Mouse (Mus musculus) heart, embryonic 13.5 days (tissue): Measurements from ENCODE around the gene Snx29. TPM values are rescaled to one million over a fixed set of nuclear protein-coding genes. Genes with fewer than 3 reads are reported as not detected.
"Not testable (repeated sequence)": the region's sequence is repeated elsewhere in the genome, so short reads cannot be mapped to it uniquely, and the experiment has no call there.

ENCODE experiments used
- ATAC-seq: fragments of 200-750 bp; cut with Nextera tagmentation; 2 replicates; pipeline ENCODE4 v1.8.0; 2017; ENCODE audit warnings: moderate TSS enrichment; ENCODE audit not compliant: insufficient number of reproducible peaks, low FRiP score, low TSS enrichment; ENCODE audit errors: extremely low read depth
- H3K27ac ChIP-seq: fragments of 300-500 bp; sonication (generic); replicated peaks from 2 replicates; pipeline ENCODE4 v1.5.1; 2015; ENCODE audit warnings: moderate library complexity, mild to moderate bottlenecking, inconsistent platforms
- H3K27me3 ChIP-seq: fragments of 300-500 bp; sonication (generic); replicated peaks from 2 replicates; pipeline ENCODE4 v1.6.1; 2015; ENCODE audit warnings: mild to moderate bottlenecking, inconsistent platforms
- H3K36me3 ChIP-seq: fragments of 300-500 bp; sonication (generic); 2 replicates; pipeline ENCODE4 v1.6.1; 2015; ENCODE audit warnings: mild to moderate bottlenecking, inconsistent platforms
- H3K4me1 ChIP-seq: fragments of 300-500 bp; sonication (generic); 2 replicates; pipeline ENCODE4 v1.6.1; 2015; ENCODE audit warnings: inconsistent platforms
- H3K4me2 ChIP-seq: fragments of 300-500 bp; sonication (generic); 2 replicates; pipeline ENCODE4 v1.6.1; 2015; ENCODE audit warnings: inconsistent platforms, mild to moderate bottlenecking, moderate library complexity
- H3K4me3 ChIP-seq: fragments of 300-500 bp; sonication (generic); 2 replicates; pipeline ENCODE4 v1.5.1; 2015; ENCODE audit warnings: moderate library complexity, mild to moderate bottlenecking, inconsistent platforms
- H3K9ac ChIP-seq: fragments of 300-500 bp; sonication (generic); 2 replicates; pipeline ENCODE4 v1.6.1; 2015; ENCODE audit warnings: inconsistent platforms, mild to moderate bottlenecking, moderate library complexity
- H3K9me3 ChIP-seq: fragments of 300-500 bp; sonication (generic); 2 replicates; pipeline ENCODE4 v1.6.1; 2016; ENCODE audit warnings: inconsistent platforms
- WGBS: fragments of 180-500 bp; shearing (Covaris S2); methylation state at CpG from one replicate; pipeline ENCODE4 v1.1.7; 2015; ENCODE audit warnings: mixed read lengths; 5-methylcytosine and 5-hydroxymethylcytosine counted together
- polyA plus RNA-seq: library from polyadenylated mRNA; unstranded; fragments of >200 nt; fragmentation: Nextera tagmentation; extraction: Ambion mirVana; gene quantifications from 2 replicates; pipeline ENCODE4 v1.2.1, GENCODE M21; 2015

Gene Snx29
- polyA plus RNA-seq, 1 experiment from 2014 or later, result 6.0 TPM

DNA sequence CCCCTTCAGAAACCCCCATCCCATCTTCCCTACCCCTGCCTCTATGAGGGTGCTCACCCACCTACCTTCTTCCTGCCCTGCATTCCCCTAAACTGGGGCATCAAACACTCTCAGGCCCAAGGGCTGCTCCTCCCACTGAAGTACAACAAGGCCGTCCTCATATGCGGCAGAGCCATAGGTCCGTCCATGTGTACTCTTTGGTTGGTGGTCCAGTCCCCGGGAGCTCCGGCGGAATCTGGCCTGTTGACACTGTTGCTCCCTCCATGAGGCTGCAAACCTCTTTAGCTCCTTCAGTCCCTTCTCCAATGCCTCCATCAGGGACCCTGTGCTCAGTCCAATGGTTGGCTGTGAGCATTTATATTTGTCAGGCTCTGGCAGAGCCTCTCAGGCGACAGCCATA lies 219.1 kb downstream of the Snx29 start:
- Histone ChIP-seq H3K4me1 (peaks cover 31% of the 10 kb centered on the region), H3K27me3 (no peaks in the 10 kb centered on the region), H3K27ac (no peak overlapping the region), H3K4me3 (no peak overlapping the region), H3K9ac (no peak overlapping the region), H3K4me2 (no peak overlapping the region), H3K9me3 (no peaks in the 10 kb centered on the region), H3K36me3 (no peaks in the 10 kb centered on the region)
- no peak for ATAC-seq
- 79% methylated on average over 7 of the region's 7 CpGs for WGBS

DNA sequence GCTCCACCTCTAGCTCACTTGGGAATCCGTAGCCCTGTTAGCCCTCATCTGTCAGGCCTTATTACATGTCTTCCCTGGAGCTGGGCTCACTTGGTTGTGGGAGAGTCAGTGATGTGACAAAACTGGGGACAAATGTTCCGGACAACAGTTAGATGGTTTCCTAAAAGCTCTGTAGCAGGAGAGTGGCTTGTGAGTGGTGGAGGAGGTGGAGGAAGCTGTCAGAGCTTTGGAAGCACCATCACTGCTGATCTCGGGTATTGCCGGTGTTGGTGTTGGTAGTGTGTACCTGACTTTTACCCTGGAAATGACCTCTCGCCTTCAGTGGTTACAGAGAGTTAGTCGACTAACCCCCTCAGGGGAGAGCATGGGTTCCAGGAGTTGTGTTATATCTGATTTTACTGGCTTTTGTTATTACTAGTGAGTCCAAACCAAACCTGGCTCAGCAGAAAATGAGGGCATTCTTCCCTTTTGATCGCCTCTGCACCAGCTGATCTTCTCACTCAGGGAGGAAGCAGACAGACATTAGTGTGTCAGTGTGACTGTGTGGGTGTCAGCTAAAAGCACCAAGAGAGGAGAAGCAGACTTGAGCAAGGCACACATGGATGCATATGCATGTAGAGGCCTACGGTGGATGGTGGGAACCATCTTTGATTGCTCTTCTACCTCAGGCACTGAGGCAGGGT lies 227.5 kb downstream of the Snx29 start:
- H3K27ac ChIP-seq, result no peak overlapping the region
- no peaks in the 10 kb centered on the region for H3K4me1 ChIP-seq
- H3K36me3 ChIP-seq, result no peaks in the 10 kb centered on the region
- no peaks in the 10 kb centered on the region for H3K27me3 ChIP-seq
- WGBS, result 78% methylated on average over 8 of the region's 8 CpGs
- no peak overlapping the region for H3K4me3 ChIP-seq
- ATAC-seq, result no peak
- no peak overlapping the region for H3K9ac ChIP-seq
- H3K4me2 ChIP-seq, result no peak overlapping the region
- no peaks in the 10 kb centered on the region for H3K9me3 ChIP-seq

DNA sequence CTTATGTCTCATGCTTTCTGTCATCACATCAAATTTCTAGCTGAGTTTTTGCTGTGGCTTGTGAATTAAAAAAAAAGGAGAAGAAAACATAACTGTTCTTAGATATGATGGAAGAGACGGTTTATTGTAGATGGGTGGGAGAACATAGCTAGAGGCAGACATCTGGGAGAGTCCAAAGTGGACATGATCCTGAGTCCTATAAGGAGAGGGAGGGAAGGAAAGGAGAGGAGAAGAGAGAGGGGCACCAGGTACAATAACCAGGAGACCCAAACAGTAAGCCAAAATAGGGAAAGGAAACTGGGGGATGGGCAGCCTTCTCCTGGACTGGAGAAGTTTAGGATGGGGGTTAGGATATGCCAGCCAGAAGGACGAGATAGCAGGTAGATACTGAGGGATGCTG lies 239.0 kb downstream of the Snx29 start:
- H3K4me2 ChIP-seq, result no peak overlapping the region
- no peak overlapping the region for H3K27ac ChIP-seq
- no peaks in the 10 kb centered on the region for H3K27me3 ChIP-seq
- no peak overlapping the region for H3K4me3 ChIP-seq
- peaks cover 5% of the 10 kb centered on the region for H3K4me1 ChIP-seq
- no peaks in the 10 kb centered on the region for H3K36me3 ChIP-seq
- H3K9me3 ChIP-seq, result no peaks in the 10 kb centered on the region
- 68% methylated on average over 2 of the region's 2 CpGs for WGBS
- H3K9ac ChIP-seq, result no peak overlapping the region
- no peak for ATAC-seq

DNA sequence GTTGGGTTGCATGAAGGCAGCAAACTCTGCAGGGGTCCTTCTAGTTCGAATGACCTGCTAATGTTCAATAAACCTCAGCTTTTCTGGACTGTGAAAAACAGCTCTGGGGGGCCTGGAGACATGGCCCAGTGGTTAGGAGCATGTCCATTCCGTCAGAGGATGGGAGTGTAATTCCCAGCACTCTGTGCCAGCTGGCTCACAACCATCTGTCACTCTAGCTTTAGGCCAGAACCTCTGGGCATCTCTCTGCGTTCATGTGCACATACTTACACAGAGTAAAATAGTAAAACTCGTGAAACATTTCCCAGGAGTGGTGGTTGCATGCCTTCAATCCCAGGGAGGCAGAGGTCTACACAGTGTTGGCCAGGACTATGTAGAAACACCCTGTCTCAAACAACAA lies 241.1 kb downstream of the Snx29 start:
- no peak for ATAC-seq

DNA sequence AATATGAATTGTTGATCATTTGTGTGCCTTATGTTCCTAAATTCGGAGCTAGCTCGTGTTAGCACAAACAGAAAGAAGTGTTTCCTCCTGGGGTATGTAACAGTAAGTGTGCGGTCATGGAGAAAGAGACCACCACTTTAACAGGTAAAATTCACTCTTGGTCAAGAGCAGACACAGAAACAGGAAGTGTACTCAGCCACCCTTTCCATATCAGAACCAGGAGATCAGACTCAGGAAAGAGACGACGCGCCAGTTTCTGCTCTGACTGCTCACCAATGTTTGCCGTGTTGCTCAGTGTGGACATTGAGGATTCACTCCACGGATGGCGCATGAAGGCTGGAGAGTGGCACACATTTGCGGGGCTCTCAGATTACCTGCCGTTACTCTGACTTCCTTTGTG lies 242.4 kb downstream of the Snx29 start:
- Histone ChIP-seq H3K4me3 (no peak overlapping the region), H3K9ac (no peak overlapping the region), H3K9me3 (no peaks in the 10 kb centered on the region), H3K27ac (no peak overlapping the region), H3K4me2 (no peak overlapping the region), H3K27me3 (no peaks in the 10 kb centered on the region), H3K36me3 (no peaks in the 10 kb centered on the region), H3K4me1 (peaks cover 5% of the 10 kb centered on the region; the same call in 1 of the 2 replicates)
- 64% methylated on average over 11 of the region's 11 CpGs for WGBS
- no peak for ATAC-seq

More for the DNA sequence above, 241.1 kb downstream of the Snx29 start:
- Histone ChIP-seq H3K27ac (no peak overlapping the region), H3K27me3 (no peaks in the 10 kb centered on the region), H3K9me3 (no peaks in the 10 kb centered on the region), H3K4me3 (no peak overlapping the region), H3K9ac (no peak overlapping the region), H3K36me3 (no peaks in the 10 kb centered on the region), H3K4me1 (peaks cover 5% of the 10 kb centered on the region; the same call in 1 of the 2 replicates), H3K4me2 (no peak overlapping the region)
- 61% methylated on average over 4 of the region's 4 CpGs for WGBS

DNA sequence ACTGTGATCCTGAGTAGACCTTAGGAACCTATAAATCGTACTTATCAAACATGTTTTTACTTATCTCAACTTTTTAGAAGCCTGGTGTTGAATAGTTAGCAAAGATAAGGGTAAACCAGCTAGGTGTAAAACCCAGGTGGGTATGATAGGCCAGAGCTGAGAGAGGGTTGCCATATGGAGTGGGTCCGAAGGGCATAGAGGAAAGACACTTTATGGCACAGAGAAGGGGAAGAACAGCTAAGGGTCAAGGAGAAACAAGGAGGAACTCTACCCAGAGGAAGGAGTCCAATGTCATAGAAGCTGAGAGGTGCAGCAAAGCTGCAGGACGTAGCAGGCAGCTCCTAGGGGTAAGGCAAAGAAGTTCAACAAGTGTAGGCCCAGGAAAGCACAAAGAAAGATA lies 244.9 kb downstream of the Snx29 start:
- no peaks in the 10 kb centered on the region for H3K9me3 ChIP-seq
- no peak overlapping the region for H3K4me2 ChIP-seq
- peaks cover 9% of the 10 kb centered on the region; the same call in 1 of the 2 replicates for H3K36me3 ChIP-seq
- H3K4me3 ChIP-seq, result no peak overlapping the region
- peaks cover 5% of the 10 kb centered on the region; the same call in 1 of the 2 replicates for H3K4me1 ChIP-seq
- WGBS, result 61% methylated on average over 3 of the region's 3 CpGs
- no peaks in the 10 kb centered on the region for H3K27me3 ChIP-seq
- ATAC-seq, result no peak
- no peak overlapping the region for H3K9ac ChIP-seq
- no peak overlapping the region for H3K27ac ChIP-seq

DNA sequence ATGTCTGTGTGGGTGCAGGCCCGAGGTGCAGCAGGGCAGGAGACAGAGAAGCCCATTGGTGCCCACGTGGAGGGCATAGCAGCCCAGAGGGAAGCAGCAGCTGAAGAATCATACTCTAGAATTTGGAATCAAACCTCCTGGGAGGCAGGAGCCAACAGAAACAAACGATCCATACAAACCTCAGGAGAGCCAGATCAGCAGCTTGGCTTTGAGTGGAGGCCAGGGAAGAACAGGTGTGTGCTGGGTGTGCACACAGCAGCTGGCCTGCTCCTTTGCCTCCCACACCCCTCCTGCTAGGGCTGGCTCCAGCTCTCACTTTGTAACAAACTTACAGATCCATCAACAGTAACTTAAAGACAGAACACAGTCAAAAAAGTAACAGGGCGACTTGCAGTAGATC lies 245.4 kb downstream of the Snx29 start:
- Histone ChIP-seq H3K27ac (no peak overlapping the region), H3K4me2 (no peak overlapping the region), H3K4me3 (no peak overlapping the region), H3K36me3 (peaks cover 11% of the 10 kb centered on the region; the same call in 1 of the 2 replicates), H3K4me1 (peaks cover 5% of the 10 kb centered on the region; the same call in 1 of the 2 replicates), H3K9ac (no peak overlapping the region), H3K9me3 (no peaks in the 10 kb centered on the region), H3K27me3 (no peaks in the 10 kb centered on the region)
- 77% methylated on average over 4 of the region's 4 CpGs for WGBS
- no peak for ATAC-seq

DNA sequence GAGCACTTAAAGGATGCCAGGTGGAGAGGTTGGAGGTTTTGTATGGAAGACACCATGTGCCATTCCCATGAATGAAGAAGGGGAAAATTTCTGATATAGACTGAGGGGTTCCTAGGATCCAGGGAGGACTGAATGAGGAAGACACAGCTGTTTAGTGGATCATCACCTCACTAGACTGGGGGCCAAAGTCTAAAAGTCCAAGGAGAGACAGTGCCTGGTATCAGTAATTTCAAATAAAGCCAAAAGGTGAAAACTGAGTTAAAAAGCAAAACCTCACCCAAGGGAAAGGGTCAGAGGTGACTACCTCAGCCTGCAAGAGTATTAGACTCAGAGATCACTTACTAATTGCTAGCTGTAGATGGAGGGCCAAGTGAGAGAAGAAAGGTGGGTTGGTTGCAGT lies 245.9 kb downstream of the Snx29 start:
- Histone ChIP-seq H3K4me2 (no peak overlapping the region), H3K9me3 (no peaks in the 10 kb centered on the region), H3K36me3 (peaks cover 11% of the 10 kb centered on the region; the same call in 1 of the 2 replicates), H3K27ac (no peak overlapping the region), H3K27me3 (no peaks in the 10 kb centered on the region), H3K4me1 (peaks cover 5% of the 10 kb centered on the region; the same call in 1 of the 2 replicates), H3K4me3 (no peak overlapping the region), H3K9ac (no peak overlapping the region)
- no peak for ATAC-seq

DNA sequence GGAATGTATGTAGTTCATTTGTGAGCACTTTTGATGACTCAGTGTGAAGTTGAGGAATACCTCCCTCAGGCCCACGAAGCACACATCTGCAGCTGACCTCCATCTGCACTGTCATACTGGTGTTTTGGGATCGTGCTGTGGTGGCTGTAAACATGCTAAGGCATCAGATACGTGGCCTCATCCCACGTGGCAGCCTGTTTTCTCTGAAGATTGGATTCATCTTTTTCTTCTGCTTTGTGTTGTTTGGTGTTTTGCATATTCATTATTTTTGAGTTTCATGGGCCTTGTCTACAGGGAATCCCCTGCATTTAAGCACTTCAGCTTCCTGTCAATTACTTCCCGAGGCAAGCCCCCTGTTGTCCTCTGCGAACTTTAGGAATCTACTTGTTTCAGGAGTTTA lies 246.4 kb downstream of the Snx29 start:
- H3K27ac ChIP-seq, result no peak overlapping the region
- H3K9me3 ChIP-seq, result no peaks in the 10 kb centered on the region
- no peak overlapping the region for H3K4me3 ChIP-seq
- H3K4me1 ChIP-seq, result peaks cover 5% of the 10 kb centered on the region; the same call in 1 of the 2 replicates
- no peaks in the 10 kb centered on the region for H3K27me3 ChIP-seq
- H3K36me3 ChIP-seq, result peaks cover 11% of the 10 kb centered on the region; the same call in 1 of the 2 replicates
- H3K9ac ChIP-seq, result no peak overlapping the region
- no peak for ATAC-seq
- WGBS, result 75% methylated on average over 6 of the region's 6 CpGs
- no peak overlapping the region for H3K4me2 ChIP-seq

DNA sequence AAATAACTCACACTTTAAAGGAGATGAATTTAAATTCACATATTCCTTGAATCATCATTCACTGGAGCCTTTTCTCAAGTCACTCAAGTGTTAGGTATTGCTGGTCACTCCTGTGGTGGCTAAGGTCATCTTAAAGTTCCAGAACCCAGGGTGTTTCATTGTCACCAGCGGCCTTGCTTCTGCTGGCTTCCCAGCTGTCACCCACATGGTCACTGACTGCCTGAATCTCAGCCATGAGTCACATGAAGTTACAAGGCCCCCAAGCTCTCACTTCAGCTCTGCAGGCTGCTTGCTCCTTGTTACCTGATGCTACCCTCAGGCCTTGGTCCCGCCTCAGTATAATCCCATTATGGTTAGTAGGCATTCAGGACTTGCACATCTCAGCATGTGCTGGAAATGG lies 247.4 kb downstream of the Snx29 start:
- H3K9ac ChIP-seq, result no peak overlapping the region
- no peak overlapping the region for H3K4me2 ChIP-seq
- H3K9me3 ChIP-seq, result no peaks in the 10 kb centered on the region
- H3K27me3 ChIP-seq, result no peaks in the 10 kb centered on the region
- H3K4me3 ChIP-seq, result no peak overlapping the region
- no peak for ATAC-seq
- H3K27ac ChIP-seq, result no peak overlapping the region
- peaks cover 11% of the 10 kb centered on the region; the same call in 1 of the 2 replicates for H3K36me3 ChIP-seq
- H3K4me1 ChIP-seq, result peaks cover 4% of the 10 kb centered on the region; the same call in 1 of the 2 replicates
- 70% methylated on average over 2 of the region's 2 CpGs for WGBS

DNA sequence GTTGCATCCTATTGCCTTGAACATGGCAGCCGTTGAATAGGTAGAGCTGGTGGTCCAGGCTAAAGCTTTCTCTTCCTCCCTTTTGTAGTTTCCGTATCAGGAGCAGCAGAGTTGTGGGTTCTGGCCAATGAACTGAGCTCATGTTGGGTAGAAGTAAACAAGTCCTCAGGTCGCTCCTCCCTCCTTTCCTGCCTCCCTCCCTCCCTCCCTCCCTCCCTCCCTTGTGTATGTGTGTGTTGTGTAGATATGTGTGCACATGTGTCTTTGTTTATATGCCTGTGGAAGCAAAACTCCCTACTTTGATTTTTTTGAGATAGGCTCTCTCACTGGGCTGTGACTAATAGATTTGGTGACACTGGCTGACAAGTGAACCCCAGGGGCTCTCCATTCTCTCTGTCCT lies 251.8 kb downstream of the Snx29 start:
- peaks cover 4% of the 10 kb centered on the region; the same call in 1 of the 2 replicates for H3K4me1 ChIP-seq
- H3K4me2 ChIP-seq, result no peak overlapping the region
- WGBS, result 66% methylated on average over 3 of the region's 3 CpGs
- no peaks in the 10 kb centered on the region for H3K27me3 ChIP-seq
- peaks cover 11% of the 10 kb centered on the region; the same call in 1 of the 2 replicates for H3K36me3 ChIP-seq
- no peak overlapping the region for H3K9ac ChIP-seq
- H3K4me3 ChIP-seq, result no peak overlapping the region
- H3K27ac ChIP-seq, result no peak overlapping the region
- ATAC-seq, result no peak
- no peaks in the 10 kb centered on the region for H3K9me3 ChIP-seq

DNA sequence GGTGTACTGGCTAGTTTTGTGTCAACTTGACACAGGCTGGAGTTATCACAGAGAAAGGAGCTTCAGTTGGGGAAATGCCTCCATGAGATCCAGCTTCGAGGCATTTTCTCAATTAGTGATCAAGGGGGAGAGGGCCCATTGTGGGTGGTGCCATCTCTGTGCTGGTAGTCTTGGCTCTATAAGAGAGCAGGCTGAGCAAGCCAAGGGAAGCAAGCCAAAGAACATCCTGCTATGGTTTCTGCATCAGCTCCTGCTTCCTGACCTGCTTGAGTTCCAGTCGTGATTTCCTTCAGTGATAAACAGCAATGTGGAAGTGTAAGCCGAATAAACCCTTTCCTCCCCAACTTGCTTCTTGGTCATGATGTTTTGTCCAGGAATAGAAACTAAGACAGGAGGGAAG lies 253.0 kb downstream of the Snx29 start:
- not testable (repeated sequence) for H3K9me3 ChIP-seq, ATAC-seq, H3K4me3 ChIP-seq, H3K27me3 ChIP-seq, H3K4me2 ChIP-seq, H3K27ac ChIP-seq, H3K9ac ChIP-seq
- H3K36me3 ChIP-seq, result peaks cover 11% of the 10 kb centered on the region; the same call in 1 of the 2 replicates
- H3K4me1 ChIP-seq, result peaks cover 15% of the 10 kb centered on the region
- 55% methylated on average over 3 of the region's 3 CpGs for WGBS
